Mouse (Mus musculus) cortical plate, adult 2 months (tissue): ENCODE data around the gene Acaa1a.

Experiments
- CTCF ChIP-seq: fragments of 200-500 bp; IDR thresholded peaks from 2 replicates; pipeline ENCODE4 v1.5.1; 2011; ENCODE audit warnings: mild to moderate bottlenecking, control low read depth, low read length; ENCODE audit not compliant: insufficient read depth; ENCODE audit errors: extremely low read depth
- POLR2A ChIP-seq: fragments of 200-500 bp; IDR thresholded peaks from 2 replicates; pipeline ENCODE4 v1.6.1; 2011; ENCODE audit warnings: mild to moderate bottlenecking, low read length, control low read depth; ENCODE audit not compliant: insufficient read depth; ENCODE audit errors: extremely low read depth

DNA sequence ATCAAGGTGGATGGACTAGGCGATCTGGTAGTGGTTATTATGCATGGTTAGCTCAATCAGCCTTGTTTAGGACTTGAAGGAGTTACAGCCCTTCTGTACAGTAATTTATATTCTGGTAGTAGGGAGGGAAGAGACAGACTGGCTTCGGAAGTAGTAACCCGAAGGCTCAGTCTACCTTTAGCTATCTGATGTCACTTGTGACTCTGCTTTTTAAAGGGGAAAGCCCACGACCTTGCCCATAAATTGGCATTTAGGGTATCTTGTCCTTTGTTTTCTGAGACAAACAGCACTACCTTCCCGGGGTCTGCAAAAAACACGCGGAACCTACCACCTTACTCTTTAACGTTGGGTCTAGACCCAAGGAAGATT is 720 bp downstream of the Acaa1a start:
- TF ChIP-seq POLR2A = no peak
- no peak for TF ChIP-seq CTCF
